Mouse (Mus musculus) MEL (cell line): Measurements from ENCODE around the gene Glt8d1.

ENCODE experiments used
- BHLHE40 ChIP-seq: IDR thresholded peaks from 2 replicates; pipeline ENCODE4 v1.6.1; 2012; ENCODE audit warnings: low read depth, mild to moderate bottlenecking, inconsistent platforms, low read length, improper control_type of control experiment, borderline replicate concordance
- CHD1 ChIP-seq: IDR thresholded peaks from 2 replicates; pipeline ENCODE4 v1.6.1; 2012; ENCODE audit warnings: low read depth, mild to moderate bottlenecking, inconsistent platforms, low read length, improper control_type of control experiment
- CHD2 ChIP-seq: IDR thresholded peaks from 2 replicates; pipeline ENCODE4 v1.6.1; 2011; ENCODE audit warnings: low read length, improper control_type of control experiment
- CTCF ChIP-seq, 3 experiments: IDR thresholded peaks in 2 of 3; conservative IDR thresholded peaks in 1 of 3; 2 replicates each; pipeline ENCODE4 v1.5.1; 2011 to 2012; ENCODE audit warnings: low read length in 3 of 3, low read depth in 2 of 3, mild to moderate bottlenecking in 2 of 3, improper control_type of control experiment in 1 of 3, inconsistent platforms in 1 of 3, mixed read lengths in 1 of 3, moderate library complexity in 1 of 3; ENCODE audit not compliant: control insufficient read depth in 1 of 3, insufficient read depth in 1 of 3, poor library complexity in 1 of 3, severe bottlenecking in 1 of 3
- EP300 ChIP-seq, 2 experiments: IDR thresholded peaks; 2 replicates each; pipeline ENCODE4 v1.6.1; 2011; ENCODE audit warnings: improper control_type of control experiment in 2 of 2, low read length in 2 of 2, low read depth in 1 of 2, mild to moderate bottlenecking in 1 of 2
- MAFK ChIP-seq: IDR thresholded peaks from 2 replicates; pipeline ENCODE4 v1.6.1; 2011; ENCODE audit warnings: low read depth, mild to moderate bottlenecking, low read length, improper control_type of control experiment, borderline replicate concordance
- MAZ ChIP-seq: IDR thresholded peaks from 2 replicates; pipeline ENCODE4 v1.6.1; 2012; ENCODE audit warnings: low read depth, mild to moderate bottlenecking, inconsistent platforms, low read length, improper control_type of control experiment
- MYC ChIP-seq: IDR thresholded peaks from 2 replicates; pipeline ENCODE4 v1.6.1; 2011; ENCODE audit warnings: low read depth, mild to moderate bottlenecking, low read length, improper control_type of control experiment, moderate library complexity
- NELFE ChIP-seq: IDR thresholded peaks from 2 replicates; pipeline ENCODE4 v1.6.1; 2011; ENCODE audit warnings: low read depth, low read length, improper control_type of control experiment
- POLR2A ChIP-seq, 2 experiments: IDR thresholded peaks; 2 replicates each; pipeline ENCODE4 v1.6.1; 2011 to 2012; ENCODE audit warnings: low read length in 2 of 2, mild to moderate bottlenecking in 2 of 2, control low read depth in 1 of 2, improper control_type of control experiment in 1 of 2, low read depth in 1 of 2, moderate library complexity in 1 of 2; ENCODE audit not compliant: control insufficient read depth in 1 of 2, insufficient read depth in 1 of 2, poor library complexity in 1 of 2
- SMC3 ChIP-seq: IDR thresholded peaks from 2 replicates; pipeline ENCODE4 v1.6.1; 2011; ENCODE audit warnings: low read depth, low read length, improper control_type of control experiment
- TCF12 ChIP-seq: IDR thresholded peaks from 2 replicates; pipeline ENCODE4 v1.6.1; 2014; ENCODE audit warnings: low read depth, mild to moderate bottlenecking, inconsistent platforms, low read length, improper control_type of control experiment, moderate library complexity

DNA sequence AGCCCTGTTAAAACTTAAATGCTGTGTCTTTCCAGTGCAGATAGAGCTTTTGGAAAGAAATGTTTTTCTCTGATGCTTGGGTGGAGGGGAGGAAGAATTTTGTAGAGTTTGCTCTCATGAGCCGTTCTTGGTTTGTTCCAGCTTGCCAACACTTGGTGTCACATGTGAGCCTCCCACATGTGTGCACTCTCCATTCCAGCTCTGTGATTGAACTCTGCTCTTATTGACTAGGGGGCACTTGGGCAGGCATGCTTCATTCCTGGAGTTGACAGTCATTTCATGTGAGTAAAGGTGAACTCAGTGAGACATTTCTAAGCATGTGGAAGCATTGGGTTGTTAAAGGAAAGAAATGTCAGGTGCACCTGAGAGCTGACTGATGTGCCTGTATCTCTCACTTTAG lies 21.4 kb downstream of the Glt8d1 start:
- TF ChIP-seq MYC (no peak), POLR2A (IDR thresholded peaks at IDR 0.05; ENCODE audit: control insufficient read depth in 1 of 2, insufficient read depth in 1 of 2, low read depth in 1 of 2, low read length in 2 of 2, poor library complexity in 1 of 2) (no peak), CTCF (IDR thresholded peaks at IDR 0.05 in 2 of 3, conservative IDR thresholded peaks at IDR 0.05 in 1 of 3; ENCODE audit: control insufficient read depth in 1 of 3, insufficient read depth in 1 of 3, low read depth in 2 of 3, low read length in 3 of 3, poor library complexity in 1 of 3, severe bottlenecking in 1 of 3) (no peak), MAZ (no peak), TCF12 (no peak), NELFE (no peak), BHLHE40 (no peak), CHD1 (no peak), EP300 (IDR thresholded peaks at IDR 0.05; ENCODE audit: low read depth in 1 of 2, low read length in 2 of 2) (no peak), SMC3 (no peak), MAFK (no peak), CHD2 (no peak)
